Mouse (Mus musculus) neutrophil, adult 59 days (primary cell): ENCODE results near the gene Hist1h3i. TPM values are rescaled to one million over a fixed set of nuclear protein-coding genes. Genes with fewer than 3 reads are reported as not detected.

Experiments
- total RNA-seq, 2 experiments: library from RNA; stranded (reverse); gene quantifications; 1 replicate in 1 of 2; 2 replicates in 1 of 2; pipeline ENCODE4 v1.2.4; 2023

Hist1h3i gene
- 1,000 to 10,000 TPM; 1,324 to 1,491 TPM for total RNA-seq

GRCm38 (mm10) chr13:21783255-21783617, at the start of gene Hist1h3i:
TSS of gene Hist1h3i (minus strand) at chr13:21783370.

DNA sequence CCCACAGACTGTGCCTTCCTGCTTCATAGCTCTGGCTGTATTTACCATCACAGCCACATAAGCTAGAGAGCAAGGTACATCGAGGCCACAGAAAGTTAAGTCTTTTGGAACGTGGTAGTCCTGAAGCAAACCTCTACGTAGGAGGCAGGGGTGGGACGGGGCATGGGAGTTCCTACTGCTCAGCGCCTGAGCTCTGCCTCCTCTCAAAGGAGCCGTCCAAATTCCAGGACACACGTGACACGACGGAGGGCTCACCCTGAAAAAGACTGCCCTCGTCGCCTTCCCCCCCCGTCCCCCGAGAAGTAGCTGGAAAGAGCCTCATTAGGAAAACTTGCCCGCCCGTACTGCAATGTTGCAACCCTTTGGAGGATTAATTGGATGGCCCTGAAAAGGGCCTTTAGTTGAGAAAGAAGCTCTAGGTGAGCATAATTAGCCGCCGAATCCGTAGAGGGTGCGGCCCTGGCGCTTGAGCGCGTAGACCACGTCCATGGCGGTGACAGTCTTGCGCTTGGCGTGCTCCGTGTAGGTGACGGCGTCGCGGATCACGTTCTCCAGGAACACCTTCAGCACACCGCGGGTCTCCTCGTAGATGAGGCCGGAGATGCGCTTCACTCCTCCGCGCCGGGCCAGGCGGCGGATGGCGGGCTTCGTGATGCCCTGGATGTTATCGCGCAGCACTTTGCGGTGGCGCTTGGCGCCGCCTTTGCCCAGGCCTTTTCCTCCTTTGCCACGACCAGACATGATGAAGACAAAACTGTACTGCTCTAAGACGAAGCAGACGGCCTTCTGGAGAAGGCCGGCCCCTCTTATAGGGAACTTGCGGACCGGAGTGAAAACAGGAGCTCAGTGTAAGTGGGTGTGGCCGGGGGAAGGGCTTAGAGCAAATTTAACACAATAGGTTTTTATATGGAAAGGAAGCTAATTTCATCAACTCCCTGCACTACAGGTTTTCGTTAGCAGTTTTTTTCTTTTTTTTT, 48.5 kb upstream of the Hist1h3i start, which contains the start of gene Hist1h4n:
Gene Hist1h4n, minus strand, starts transcription at position 779 of the 977 bp plus-strand sequence.

DNA sequence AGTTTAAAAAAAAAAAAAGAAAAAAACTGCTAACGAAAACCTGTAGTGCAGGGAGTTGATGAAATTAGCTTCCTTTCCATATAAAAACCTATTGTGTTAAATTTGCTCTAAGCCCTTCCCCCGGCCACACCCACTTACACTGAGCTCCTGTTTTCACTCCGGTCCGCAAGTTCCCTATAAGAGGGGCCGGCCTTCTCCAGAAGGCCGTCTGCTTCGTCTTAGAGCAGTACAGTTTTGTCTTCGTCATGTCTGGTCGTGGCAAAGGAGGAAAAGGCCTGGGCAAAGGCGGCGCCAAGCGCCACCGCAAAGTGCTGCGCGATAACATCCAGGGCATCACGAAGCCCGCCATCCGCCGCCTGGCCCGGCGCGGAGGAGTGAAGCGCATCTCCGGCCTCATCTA, 28.4 kb upstream of the Hist1h3i start, which contains the start of gene Hist1h4m:
Gene Hist1h4m, plus strand, starts transcription at position 208 of the 400 bp plus-strand sequence.

DNA sequence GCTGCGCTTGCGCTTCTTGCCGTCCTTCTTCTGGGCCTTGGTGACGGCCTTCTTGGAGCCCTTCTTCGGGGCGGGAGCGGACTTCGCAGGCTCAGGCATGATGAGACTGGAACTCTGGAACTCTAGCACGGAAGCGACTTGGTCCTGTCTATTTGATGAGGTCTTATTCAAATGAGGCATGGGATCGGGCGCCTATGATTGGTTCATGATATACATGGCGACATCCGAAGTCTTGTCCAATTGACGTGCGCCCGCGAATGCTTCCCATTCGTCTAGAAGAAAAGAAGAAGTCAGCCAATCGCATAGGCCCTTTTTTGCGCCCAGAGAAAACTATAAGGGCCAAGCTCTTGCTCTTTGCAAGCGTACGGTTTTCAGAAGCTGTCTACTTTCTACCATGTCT, 26.9 kb upstream of the Hist1h3i start, which contains the start of the genes Hist1h2bq and Hist1h2ao:
Gene Hist1h2bq, minus strand, starts transcription at position 125 of the 400 bp plus-strand sequence.
Gene Hist1h2ao, plus strand, starts transcription at position 393 of the 400 bp plus-strand sequence.

DNA sequence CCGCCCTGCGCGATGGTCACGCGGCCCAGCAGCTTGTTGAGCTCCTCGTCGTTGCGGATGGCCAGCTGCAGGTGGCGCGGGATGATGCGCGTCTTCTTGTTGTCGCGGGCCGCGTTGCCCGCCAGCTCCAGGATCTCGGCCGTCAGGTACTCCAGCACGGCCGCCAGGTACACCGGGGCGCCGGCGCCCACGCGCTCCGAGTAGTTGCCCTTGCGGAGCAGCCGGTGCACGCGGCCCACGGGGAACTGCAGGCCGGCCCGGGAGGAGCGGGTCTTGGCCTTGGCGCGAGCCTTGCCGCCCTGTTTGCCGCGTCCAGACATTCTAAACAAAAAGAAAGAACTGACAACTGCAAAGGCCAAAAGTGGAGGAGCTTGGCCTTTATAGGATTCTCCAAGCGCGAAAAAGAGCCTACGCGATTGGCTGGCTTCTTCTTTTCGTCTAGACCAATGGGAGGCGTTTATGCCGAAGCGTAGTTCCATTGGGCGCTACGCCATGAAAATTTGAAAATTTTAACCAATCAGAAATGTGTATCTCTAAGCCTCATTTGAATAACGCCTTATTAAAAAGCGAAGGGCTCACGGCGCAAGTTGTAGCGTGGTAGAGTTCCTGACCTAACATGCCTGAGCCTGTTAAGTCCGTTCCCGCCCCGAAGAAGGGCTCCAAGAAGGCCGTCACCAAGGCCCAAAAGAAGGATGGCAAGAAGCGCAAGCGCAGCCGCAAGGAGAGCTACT, 3.9 kb upstream of the Hist1h3i start, which contains the start of the genes Hist1h2an and Hist1h2bp:
Gene Hist1h2an, minus strand, starts transcription at position 320 of the 731 bp plus-strand sequence.
Gene Hist1h2bp, plus strand, starts transcription at position 563 of the 731 bp plus-strand sequence.

GRCm38 (mm10) chr13:21779767-21780731, 3.1 kb downstream of the Hist1h3i start, which contains the start of gene Hist1h1b:
TSS of gene Hist1h1b (minus strand) at chr13:21780625.

DNA sequence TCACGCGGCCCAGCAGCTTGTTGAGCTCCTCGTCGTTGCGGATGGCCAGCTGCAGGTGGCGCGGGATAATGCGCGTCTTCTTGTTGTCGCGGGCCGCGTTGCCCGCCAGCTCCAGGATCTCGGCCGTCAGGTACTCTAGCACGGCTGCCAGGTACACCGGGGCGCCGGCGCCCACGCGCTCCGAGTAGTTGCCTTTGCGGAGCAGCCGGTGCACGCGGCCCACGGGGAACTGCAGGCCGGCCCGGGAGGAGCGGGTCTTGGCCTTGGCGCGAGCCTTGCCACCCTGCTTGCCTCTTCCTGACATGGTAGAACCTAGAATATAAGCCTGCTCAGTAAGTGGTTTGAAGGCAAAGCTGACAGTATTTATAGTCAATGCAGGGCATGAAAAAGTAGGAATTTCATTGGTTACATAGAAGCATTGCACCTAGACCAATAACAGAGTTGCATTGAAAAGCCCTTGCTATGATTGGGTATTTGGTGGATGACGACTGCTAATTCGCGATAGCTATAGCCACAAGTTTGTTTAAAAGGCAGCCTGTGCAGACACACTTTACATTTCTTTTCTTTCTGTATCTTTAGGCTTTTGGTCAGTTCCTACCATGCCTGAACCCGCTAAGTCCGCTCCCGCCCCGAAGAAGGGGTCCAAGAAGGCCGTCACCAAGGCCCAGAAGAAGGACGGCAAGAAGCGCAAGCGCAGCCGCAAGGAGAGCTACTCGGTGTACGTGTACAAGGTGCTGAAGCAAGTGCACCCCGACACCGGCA, 29.5 kb downstream of the Hist1h3i start, which contains the start of the genes Hist1h2ak and Hist1h2bn:
Gene Hist1h2ak, minus strand, starts transcription at position 304 of the 762 bp plus-strand sequence.
Gene Hist1h2bn, plus strand, starts transcription at position 600 of the 762 bp plus-strand sequence.

GRCm38 (mm10) chr13:21750159-21751017, 32.8 kb downstream of the Hist1h3i start, which contains the start of gene Hist1h4k:
TSS of gene Hist1h4k (minus strand) at chr13:21750505.

GRCm38 (mm10) chr13:21734906-21735767, 48.0 kb downstream of the Hist1h3i start, which contains the start of gene Hist1h4j:
TSS of gene Hist1h4j (plus strand) at chr13:21735064.

Other genes starting within 250 kb of the Hist1h3i start
- gene Olfr1366, start 240.6 kb downstream of the Hist1h3i start, total RNA-seq = not detected
- gene Olfr1535, start 223.5 kb downstream of the Hist1h3i start, total RNA-seq = not detected
- not detected for gene Olfr1364, start 201.6 kb downstream of the Hist1h3i start, total RNA-seq
- not detected for gene Olfr1362, start 169.3 kb downstream of the Hist1h3i start, total RNA-seq
- not detected for gene Olfr11, start 140.9 kb downstream of the Hist1h3i start, total RNA-seq
- gene Olfr1361, start 120.0 kb downstream of the Hist1h3i start, total RNA-seq = not detected
- not detected for gene Olfr1360, start 106.0 kb downstream of the Hist1h3i start, total RNA-seq
- gene Olfr1359, start 85.3 kb downstream of the Hist1h3i start, total RNA-seq = not detected
- gene Hist1h2bl, start 67.2 kb downstream of the Hist1h3i start, total RNA-seq = 1,000 to 10,000 TPM; 1,007 to 1,037 TPM
- gene Hist1h2ai, start 66.9 kb downstream of the Hist1h3i start, total RNA-seq = 100 to 1,000 TPM; 322 to 368 TPM
- 1,000 to 10,000 TPM; 1,636 to 1,682 TPM for gene Hist1h3h, start 65.7 kb downstream of the Hist1h3i start, total RNA-seq
- gene Hist1h2bm, start 61.3 kb downstream of the Hist1h3i start, total RNA-seq = 100 to 1,000 TPM; 245 to 302 TPM
- 100 to 1,000 TPM; 162 to 165 TPM for gene Hist1h4j, start 48.3 kb downstream of the Hist1h3i start, total RNA-seq
- 1,000 to 10,000 TPM; 2,386 to 2,430 TPM for gene Hist1h4k, start 32.9 kb downstream of the Hist1h3i start, total RNA-seq
- gene Hist1h2ak, start 29.5 kb downstream of the Hist1h3i start, total RNA-seq = 100 to 1,000 TPM; 426 to 441 TPM
- 100 to 1,000 TPM; 695 to 749 TPM for gene Hist1h2bn, start 29.2 kb downstream of the Hist1h3i start, total RNA-seq
- gene Hist1h1b, start 2.7 kb downstream of the Hist1h3i start, total RNA-seq = 100 to 1,000 TPM; 583 to 676 TPM
- gene Hist1h2an, start 3.8 kb upstream of the Hist1h3i start, total RNA-seq = 100 to 1,000 TPM; 204 to 209 TPM
- 100 to 1,000 TPM; 485 to 544 TPM for gene Hist1h2bp, start 4.1 kb upstream of the Hist1h3i start, total RNA-seq
- gene Hist1h2bq, start 26.8 kb upstream of the Hist1h3i start, total RNA-seq = 1,000 to 10,000 TPM; 1,192 to 1,249 TPM
- gene Hist1h2ao, start 27.1 kb upstream of the Hist1h3i start, total RNA-seq = 1,000 to 10,000 TPM; 2,019 to 2,366 TPM
- gene Hist1h4m, start 28.4 kb upstream of the Hist1h3i start, total RNA-seq = 1,000 to 10,000 TPM; 1,248 to 1,288 TPM
- 100 to 1,000 TPM; 891 to 923 TPM for gene Hist1h4n, start 48.8 kb upstream of the Hist1h3i start, total RNA-seq
- gene Hist1h2ap, start 50.1 kb upstream of the Hist1h3i start, total RNA-seq = 100 to 1,000 TPM; 561 to 647 TPM
- gene Hist1h2br, start 50.4 kb upstream of the Hist1h3i start, total RNA-seq = 1,000 to 10,000 TPM; 1,178 to 1,241 TPM
- under 1 TPM; 0.69 to 0.84 TPM for gene Zfp184, start 161.7 kb upstream of the Hist1h3i start, total RNA-seq
- gene Pom121l2, start 197.8 kb upstream of the Hist1h3i start, total RNA-seq = not detected
- 1 to 10 TPM; 2.3 to 2.7 TPM for gene Prss16, start 226.4 kb upstream of the Hist1h3i start, total RNA-seq